Mouse (Mus musculus): ENCODE data around the gene Cdh11. TPM values are rescaled to one million over a fixed set of nuclear protein-coding genes. Genes with fewer than 3 reads are reported as not detected.
"Not testable (repeated sequence)": the region's sequence is repeated elsewhere in the genome, so short reads cannot be mapped to it uniquely, and the experiment has no call there.

Gene Cdh11
- total RNA-seq, 2 experiments from 2014 or later = 99.0 TPM

GRCm38 (mm10) chr8:102725496-102725895 is 59.9 kb downstream of the Cdh11 start:
- DNase-seq (ENCODE audit: low spot score in 2 of 2) = peak; percentile 33 to 70

- DNase-seq (ENCODE audit: low spot score in 2 of 2) = no peak
Measured at GRCm38 (mm10) chr8:102715956-102716355, 69.5 kb downstream of the Cdh11 start.

- DNase-seq (ENCODE audit: low spot score in 2 of 2) = no peak
Measured at GRCm38 (mm10) chr8:102707305-102707704, 78.1 kb downstream of the Cdh11 start.

- DNase-seq (ENCODE audit: low spot score in 2 of 2) = no peak
Measured at GRCm38 (mm10) chr8:102705376-102705905, 80.0 kb downstream of the Cdh11 start.

- DNase-seq (ENCODE audit: low spot score in 2 of 2) = no peak
Measured at GRCm38 (mm10) chr8:102700245-102700644, 85.2 kb downstream of the Cdh11 start.

- DNase-seq (ENCODE audit: low spot score in 2 of 2) = no peak
Measured at GRCm38 (mm10) chr8:102698232-102698837, 87.1 kb downstream of the Cdh11 start.

- peak in 1 of 2 experiments; percentile 34 for DNase-seq (ENCODE audit: low spot score in 2 of 2)
Measured at GRCm38 (mm10) chr8:102693465-102693864, 92.0 kb downstream of the Cdh11 start.

- DNase-seq (ENCODE audit: low spot score in 2 of 2) = not testable (repeated sequence)
Measured at GRCm38 (mm10) chr8:102685491-102685890, 100.0 kb downstream of the Cdh11 start.

- DNase-seq (ENCODE audit: low spot score in 2 of 2) = no peak
Measured at GRCm38 (mm10) chr8:102685023-102685422, 100.4 kb downstream of the Cdh11 start.

GRCm38 (mm10) chr8:102677148-102677547 is 108.3 kb downstream of the Cdh11 start:
- DNase-seq (ENCODE audit: low spot score in 2 of 2) = no peak

- not testable (repeated sequence) for DNase-seq (ENCODE audit: low spot score in 2 of 2)
Measured at GRCm38 (mm10) chr8:102664561-102664960, 120.9 kb downstream of the Cdh11 start.

GRCm38 (mm10) chr8:102656529-102656928 is 128.9 kb downstream of the Cdh11 start:
- no peak for DNase-seq (ENCODE audit: low spot score in 2 of 2)

- no peak for DNase-seq (ENCODE audit: low spot score in 2 of 2)
Measured at GRCm38 (mm10) chr8:102651964-102652363, 133.5 kb downstream of the Cdh11 start.

- no peak for DNase-seq (ENCODE audit: low spot score in 2 of 2)
Measured at GRCm38 (mm10) chr8:102627151-102627550, 158.3 kb downstream of the Cdh11 start.

GRCm38 (mm10) chr8:102612146-102612545 is 173.3 kb downstream of the Cdh11 start:
- DNase-seq (ENCODE audit: low spot score in 2 of 2) = no peak

- no peak for DNase-seq (ENCODE audit: low spot score in 2 of 2)
Measured at GRCm38 (mm10) chr8:102601327-102601726, 184.1 kb downstream of the Cdh11 start.

- no peak for DNase-seq (ENCODE audit: low spot score in 2 of 2)
Measured at GRCm38 (mm10) chr8:102596523-102596922, 188.9 kb downstream of the Cdh11 start.

- DNase-seq (ENCODE audit: low spot score in 2 of 2) = no peak
Measured at GRCm38 (mm10) chr8:102593899-102594298, 191.5 kb downstream of the Cdh11 start.

Small RNAs within 50 kb of the gene (microRNA-seq; reads per million reads assigned to microRNA genes)
- gene Gm26301 = 0 reads per million in 2 experiments
